ENCODE assay signal across 7 mouse cellular contexts in the genomic region with DNA sequence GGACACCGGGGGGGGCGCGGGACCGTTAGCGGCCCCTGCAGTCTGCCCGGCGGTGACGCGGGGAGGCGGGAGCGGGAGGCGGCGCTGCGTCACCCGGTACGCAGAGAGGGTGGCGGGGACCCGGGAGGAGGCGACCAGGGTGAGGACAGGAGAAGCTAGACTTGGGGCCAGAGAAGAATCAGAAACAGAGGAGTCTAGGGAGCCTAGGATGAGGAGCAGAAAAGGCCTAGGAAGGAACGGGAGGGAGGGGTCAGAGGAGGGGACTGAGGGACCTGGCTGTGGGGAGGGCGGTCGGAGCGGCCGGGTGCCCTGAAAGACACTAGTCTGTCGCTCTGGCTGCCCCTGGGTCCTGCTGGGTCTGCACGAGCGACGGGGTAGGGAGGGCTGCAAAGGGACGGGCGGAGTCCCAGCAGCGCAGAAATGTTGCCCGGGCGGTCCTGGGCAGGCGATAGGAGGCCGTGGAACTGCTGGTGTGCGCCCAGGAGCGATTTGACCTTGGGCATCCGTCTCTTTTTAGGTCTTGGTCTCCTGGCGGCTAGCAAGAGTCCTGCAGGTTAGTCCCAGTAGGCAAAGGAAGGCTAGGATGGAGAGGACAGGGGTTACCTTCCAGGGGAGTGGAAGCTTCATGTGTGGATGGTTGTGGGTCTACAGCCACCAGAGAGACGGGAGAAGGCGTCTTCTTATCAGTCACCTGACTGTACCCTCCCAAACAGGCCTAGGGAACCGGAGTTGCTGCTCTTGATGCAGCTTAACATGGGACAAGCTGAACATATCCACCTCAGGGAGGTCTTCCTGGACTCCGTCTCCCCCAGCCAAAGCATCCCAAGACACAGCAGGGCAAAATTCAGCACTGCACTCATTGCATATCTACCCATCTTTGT. TPM values are rescaled to one million over a fixed set of nuclear protein-coding genes. Genes with fewer than 3 reads are reported as not detected.
DNase-seq lines count a peak whose midpoint lies in the region; ATAC-seq lines count a peak whose summit lies in the region.

Gene Cerk (minus strand): TSS at position 453 of the 881 bp plus-strand sequence.

- H3K36me3 ChIP-seq in intestine, embryonic 15.5 days, result no peaks in the 10 kb centered on the region
- H3K36me3 ChIP-seq in midbrain, embryonic 10.5 days, result no peaks in the 10 kb centered on the region

- peak within 1 kb of the TSS; percentile 78 for H3K27ac ChIP-seq in intestine, embryonic 15.5 days
- H3K27ac ChIP-seq in midbrain, embryonic 10.5 days (replicated peaks), result peak within 1 kb of the TSS; percentile 93

- peak within 1 kb of the TSS; percentile 94 for H3K4me3 ChIP-seq in intestine, embryonic 15.5 days (replicated peaks)
- peak within 1 kb of the TSS; percentile 91 for H3K4me3 ChIP-seq in midbrain, embryonic 10.5 days

- peak; percentile 55 for ATAC-seq in intestine, embryonic 15.5 days

- no peaks in the 10 kb centered on the region for H3K27me3 ChIP-seq in intestine, embryonic 15.5 days (replicated peaks)
- H3K27me3 ChIP-seq in midbrain, embryonic 10.5 days (ENCODE audit: low read depth, poor library complexity, severe bottlenecking), result peaks cover 22% of the 10 kb centered on the region

- H3K4me1 ChIP-seq in intestine, embryonic 15.5 days (replicated peaks), result peaks cover 39% of the 10 kb centered on the region
- H3K4me1 ChIP-seq in midbrain, embryonic 10.5 days, result peaks cover 56% of the 10 kb centered on the region

- intact Hi-C loops in left cerebral cortex, postnatal 4 days (cut with DNase I), result no loop called here

- WGBS in intestine, embryonic 15.5 days, result 4% methylated on average over 43 of the region's 43 CpGs
- WGBS in midbrain, embryonic 10.5 days, result 2% methylated on average over 43 of the region's 43 CpGs

- H3K9me3 ChIP-seq in intestine, embryonic 15.5 days, result no peaks in the 10 kb centered on the region
- no peaks in the 10 kb centered on the region for H3K9me3 ChIP-seq in midbrain, embryonic 10.5 days (replicated peaks)

- H3K4me2 ChIP-seq in intestine, embryonic 15.5 days (replicated peaks), result peak within 1 kb of the TSS; percentile 92

- peak; percentile 93 for DNase-seq in adrenal gland, adult 2 months
- DNase-seq in embryo, embryonic 10.5 days (ENCODE audit: low spot score), result peak; percentile 76
- DNase-seq in gonadal fat pad, adult 2 months (ENCODE audit: low read depth), result no peak
- peak; percentile 61 for DNase-seq in left cerebral cortex, postnatal 4 days
- DNase-seq in midbrain, embryonic 10.5 days (ENCODE audit: low spot score), result peak; percentile 73
- DNase-seq in spleen, adult 18-20 months, result peak; percentile 78 to 85

- peak within 1 kb of the TSS; percentile 85 for H3K9ac ChIP-seq in intestine, embryonic 15.5 days

RNA-seq across cellular contexts. Expression of gene Cerk, which starts in this region (rescaled TPM):
- 10 to 100 TPM; 34.5 to 41.1 TPM for total RNA-seq in adrenal gland, adult 2 months (2021)
- polyA plus RNA-seq in adrenal gland, adult 2 months (2012; rRNA removed), result 33.7 and 39.6 TPM in 2 replicates
- polyA plus RNA-seq in gonadal fat pad, adult 2 months (2012; rRNA removed), result 16.1 and 16.4 TPM in 2 replicates
- polyA plus RNA-seq in intestine, embryonic 15.5 days (2015; fragmentation: Nextera tagmentation; extraction: Ambion mirVana), result 8.4 and 8.9 TPM in 2 replicates
- 10 to 100 TPM; 29.0 to 31.4 TPM for total RNA-seq in left cerebral cortex, postnatal 4 days (2021)
- polyA plus RNA-seq in midbrain, embryonic 10.5 days (2016; fragmentation: Nextera tagmentation; extraction: Ambion mirVana), result 13.3 and 16.8 TPM in 2 replicates
